Mouse (Mus musculus) gastrocnemius, postnatal 25 days (tissue): ENCODE results near the gene Klhl3. TPM values are rescaled to one million over a fixed set of nuclear protein-coding genes. Genes with fewer than 3 reads are reported as not detected.

Source experiments
- DNase-seq: peaks from one replicate; pipeline ENCODE4 v3.0.0; 2022
- total RNA-seq, 2 experiments: library from RNA; stranded (reverse); gene quantifications; 1 replicate in 1 of 2; 2 replicates in 1 of 2; pipeline ENCODE4 v1.2.3; 2021

Klhl3 gene
- total RNA-seq, 2 experiments from 2014 or later, result 0.41 to 0.88 TPM

GRCm38 (mm10) chr13:58023726-58024453 is 89.5 kb downstream of the Klhl3 start:
- DNase-seq, result no peak

- DNase-seq, result no peak
Measured at GRCm38 (mm10) chr13:58023001-58023560, 90.3 kb downstream of the Klhl3 start.

GRCm38 (mm10) chr13:58020428-58020827 is 93.0 kb downstream of the Klhl3 start:
- DNase-seq, result no peak

- DNase-seq, result no peak
Measured at GRCm38 (mm10) chr13:58017298-58017697, 96.1 kb downstream of the Klhl3 start.

- DNase-seq, result no peak
Measured at GRCm38 (mm10) chr13:58012067-58012925, 101.1 kb downstream of the Klhl3 start.

DNA sequence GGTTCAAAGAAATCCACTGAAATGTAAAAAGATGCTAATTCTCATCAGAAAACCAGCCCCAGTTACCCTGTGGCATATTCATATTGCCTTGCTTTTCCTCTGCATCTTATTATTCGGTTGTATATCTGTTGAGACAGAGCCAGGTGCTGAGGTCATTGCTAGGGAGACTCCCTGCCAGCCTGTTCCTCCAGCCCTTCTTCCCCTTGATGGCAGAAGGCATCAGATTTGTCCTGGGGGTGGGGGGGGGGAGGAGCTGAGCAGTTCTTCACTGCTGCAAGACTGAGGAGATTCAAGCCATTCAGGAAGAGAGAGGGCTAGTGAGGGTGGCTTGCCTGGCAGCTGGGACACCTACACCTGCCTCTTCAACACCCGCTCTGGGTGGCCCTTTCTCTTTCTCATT is 101.9 kb downstream of the Klhl3 start:
- no peak for DNase-seq

GRCm38 (mm10) chr13:58010416-58010815 is 103.0 kb downstream of the Klhl3 start:
- no peak for DNase-seq

- no peak for DNase-seq
Measured at GRCm38 (mm10) chr13:58009275-58009674, 104.1 kb downstream of the Klhl3 start.

DNA sequence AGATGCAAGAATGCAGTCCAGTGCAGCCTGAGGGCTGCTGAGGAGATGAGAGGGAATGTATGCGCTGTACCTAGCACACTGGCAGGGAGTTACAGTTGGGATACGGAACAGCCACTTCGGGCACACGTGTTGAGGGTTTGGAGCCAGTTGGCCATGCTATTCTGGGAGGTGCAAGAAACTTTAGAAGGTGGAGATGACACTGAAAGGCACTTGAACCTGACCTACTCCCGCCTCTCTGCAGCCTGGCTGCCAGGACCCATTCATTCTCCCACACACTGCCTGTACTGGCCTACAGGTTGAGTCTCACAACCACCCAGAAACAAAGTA is 105.4 kb downstream of the Klhl3 start:
- DNase-seq, result peak; percentile 70

- no peak for DNase-seq
Measured at GRCm38 (mm10) chr13:58007256-58008037, 105.9 kb downstream of the Klhl3 start.

- no peak for DNase-seq
Measured at GRCm38 (mm10) chr13:58001792-58002191, 111.6 kb downstream of the Klhl3 start.

DNA sequence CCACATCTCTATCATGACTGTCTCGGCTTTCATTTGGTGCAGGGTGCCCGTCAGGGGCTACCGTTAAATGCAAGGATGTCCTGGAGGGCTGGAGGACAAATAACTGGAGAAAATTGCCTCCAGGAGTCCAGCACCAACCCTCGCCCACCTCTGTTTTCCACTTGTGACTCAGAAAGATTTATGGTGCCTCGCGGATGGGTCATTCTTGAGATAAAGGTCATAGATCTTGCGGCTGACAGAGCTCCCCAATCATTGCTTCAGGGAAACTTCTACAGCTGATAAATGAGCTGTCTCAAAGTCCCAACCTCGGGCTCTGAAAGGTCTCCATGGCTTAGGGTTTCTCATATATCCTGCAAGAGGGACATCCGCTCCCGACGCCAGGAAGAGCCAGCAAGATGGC is 116.9 kb downstream of the Klhl3 start:
- no peak for DNase-seq

DNA sequence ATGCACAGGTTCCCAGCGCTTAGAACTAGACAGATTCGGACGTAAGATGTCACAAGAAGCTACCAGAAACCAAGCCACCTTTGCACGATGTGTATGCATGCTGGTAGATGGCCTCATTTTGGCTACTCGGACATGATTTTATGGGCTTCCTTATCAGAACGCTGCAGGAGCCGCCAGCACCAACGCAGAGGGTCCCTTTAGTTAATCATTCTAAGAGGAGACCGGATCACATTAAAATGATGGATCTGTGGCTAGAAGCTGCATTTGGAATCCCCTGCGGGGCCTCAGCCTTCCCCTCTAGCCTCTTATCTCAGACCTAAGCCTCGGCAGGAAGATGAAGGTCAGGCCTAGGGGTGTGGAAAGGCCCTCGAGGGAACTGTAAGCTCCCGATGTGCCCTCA is 117.5 kb downstream of the Klhl3 start:
- no peak for DNase-seq

GRCm38 (mm10) chr13:57984637-57985036 is 128.8 kb downstream of the Klhl3 start:
- no peak for DNase-seq

DNA sequence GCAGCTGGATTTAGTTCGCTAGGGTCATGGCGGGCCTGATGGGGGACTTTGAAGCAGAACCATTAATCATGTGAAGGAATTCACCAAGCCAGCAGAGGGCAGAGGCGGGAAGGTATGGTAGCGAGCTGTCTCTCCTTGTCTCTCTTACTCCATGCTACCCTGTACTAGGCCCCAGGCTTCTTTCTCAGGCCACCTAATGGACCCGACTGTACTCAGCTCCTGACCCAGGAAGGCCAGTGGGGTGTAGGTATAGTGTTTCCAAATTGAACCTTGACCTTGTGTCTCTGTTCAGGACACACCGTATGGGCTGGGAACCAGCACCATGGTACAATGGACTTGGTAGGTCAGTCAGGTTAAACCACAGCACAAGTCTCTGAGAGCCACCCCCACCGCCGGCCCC is 129.2 kb downstream of the Klhl3 start:
- no peak for DNase-seq

GRCm38 (mm10) chr13:57983330-57983729 is 130.1 kb downstream of the Klhl3 start:
- DNase-seq, result no peak

GRCm38 (mm10) chr13:57982904-57983303 is 130.5 kb downstream of the Klhl3 start:
- no peak for DNase-seq

DNA sequence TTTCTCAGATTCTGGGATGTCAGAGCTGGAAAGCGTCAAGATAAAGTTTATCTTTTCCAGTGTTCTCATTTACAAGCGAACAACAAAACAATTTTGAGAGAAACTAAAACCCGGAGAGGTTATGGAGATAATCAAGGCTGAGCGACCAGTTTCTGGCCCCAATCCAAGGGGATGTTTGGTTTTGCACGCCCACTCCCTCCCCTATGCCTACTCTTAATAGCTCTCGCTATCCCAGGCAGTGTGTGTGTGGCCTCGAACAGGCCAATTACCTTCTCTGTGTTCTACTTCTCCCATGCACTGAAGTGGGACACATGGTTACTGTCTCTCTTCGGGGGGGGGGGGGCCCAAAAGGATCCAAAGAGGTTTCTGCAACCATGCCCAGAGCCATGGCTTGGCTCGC is 132.7 kb downstream of the Klhl3 start:
- no peak for DNase-seq

DNA sequence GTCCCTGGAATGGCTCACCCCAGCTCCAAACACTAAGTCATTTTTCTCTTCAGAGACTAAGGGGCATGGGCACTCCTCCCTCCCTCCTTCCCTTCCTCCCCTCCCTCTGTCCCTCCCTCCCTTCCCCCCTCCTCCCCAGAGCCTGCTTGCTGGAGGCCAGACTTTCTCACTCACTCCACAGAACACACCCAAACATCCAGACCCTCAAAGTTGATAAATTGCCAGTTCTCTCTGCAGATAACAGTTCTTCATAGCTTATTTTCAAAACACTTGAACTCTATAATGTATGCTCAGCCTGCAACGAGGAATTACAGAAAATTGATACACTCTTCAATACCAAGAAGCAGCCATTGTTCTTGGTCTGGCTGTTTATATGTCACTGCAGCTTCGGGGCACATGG is 133.3 kb downstream of the Klhl3 start:
- no peak for DNase-seq

DNA sequence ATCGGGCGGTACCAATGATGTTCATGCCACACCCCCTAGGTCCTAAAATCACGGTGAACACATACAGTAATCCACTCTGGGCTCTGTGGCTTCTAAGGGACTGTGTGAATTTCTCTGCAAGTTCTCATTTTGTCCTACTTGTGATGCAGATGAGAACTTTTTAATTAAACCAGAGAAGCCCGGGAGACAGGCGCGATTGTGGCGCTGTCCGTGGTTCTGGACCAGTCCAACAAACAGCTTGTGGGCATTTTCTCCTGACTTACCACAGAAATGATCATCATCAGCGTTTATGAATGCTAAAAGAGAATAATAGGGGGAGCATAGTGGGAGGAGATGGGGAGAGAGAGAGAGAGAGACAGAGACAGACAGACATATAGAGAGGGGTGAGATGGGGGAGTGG is 134.5 kb downstream of the Klhl3 start:
- no peak for DNase-seq

DNA sequence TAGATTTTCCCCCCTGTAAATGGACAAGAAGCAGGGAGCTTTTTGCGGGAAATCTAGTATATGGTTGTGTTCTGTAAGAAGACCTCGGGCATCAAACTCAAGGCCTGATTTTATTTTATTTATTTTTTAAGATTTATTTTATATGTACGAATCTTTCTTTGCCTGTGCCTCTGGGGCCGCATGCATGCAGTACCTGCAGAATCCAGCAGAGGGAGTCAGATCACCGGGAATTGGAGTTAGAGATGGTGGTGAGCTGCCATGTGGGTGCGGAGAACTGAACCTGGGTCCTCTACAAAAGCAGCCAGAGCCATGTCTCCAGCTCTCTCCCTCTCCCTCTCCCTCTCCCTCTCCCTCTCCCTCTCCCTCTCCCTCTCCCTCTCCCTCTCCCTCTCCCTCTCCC is 135.7 kb downstream of the Klhl3 start:
- no peak for DNase-seq

- DNase-seq, result no peak
Measured at GRCm38 (mm10) chr13:57965658-57966057, 147.7 kb downstream of the Klhl3 start.

DNA sequence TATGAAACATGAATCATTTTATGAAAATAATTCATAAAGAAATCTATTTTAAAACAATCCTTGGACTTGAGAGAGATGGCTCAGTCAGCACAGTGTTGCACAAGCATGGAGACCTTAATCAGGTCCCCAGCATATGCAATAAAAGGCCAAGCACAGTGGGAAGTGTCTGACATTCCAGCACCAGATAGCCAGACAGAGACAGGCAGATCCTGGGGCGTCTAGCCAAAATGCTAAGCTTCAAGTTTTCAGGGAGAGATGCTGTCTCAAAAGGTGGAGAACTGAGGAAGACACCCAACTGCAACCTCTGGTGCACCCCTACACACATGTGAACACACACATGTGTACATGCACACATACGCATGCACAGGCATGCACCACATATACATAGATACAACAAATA is 153.1 kb downstream of the Klhl3 start:
- DNase-seq, result no peak
